Mouse (Mus musculus) WW6 (cell line): ENCODE measurements at regions not wholly inside any gene's neighbourhood (a gene's known extent, or its start where the extent isn't known, plus 50 kb on each side); places are given as distances from the start of the nearest gene placed in this dataset.

Source experiments
- DNase-seq: peaks from one replicate; pipeline ENCODE4 v3.0.0-alpha.2; 2013; ENCODE audit warnings: low read depth, low spot score

- no peak for DNase-seq
These were observed 800.3 kb upstream of the Lrrc6 start for GRCm38 (mm10) chr15:67301024-67301423.

DNA sequence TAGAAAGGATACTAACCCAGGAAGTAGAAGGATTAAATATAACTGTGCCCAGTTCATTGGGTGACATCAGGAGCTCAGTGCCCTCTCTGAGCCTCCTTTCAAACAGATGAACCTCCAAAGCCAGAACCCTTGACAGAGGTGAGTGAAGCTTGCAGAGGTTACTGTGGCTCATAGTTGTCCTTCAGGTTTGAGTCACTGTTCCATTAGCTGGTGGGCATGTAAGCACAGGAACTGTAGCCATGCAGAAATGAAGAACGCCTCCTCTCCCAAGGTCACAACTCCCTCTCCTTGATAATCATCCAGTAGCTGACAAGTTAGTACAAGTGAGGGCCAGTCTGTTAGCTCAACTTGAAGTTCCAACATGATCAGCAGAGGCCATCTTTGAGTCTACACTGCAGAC, 794.1 kb upstream of the Lrrc6 start:
- DNase-seq, result no peak

- no peak for DNase-seq
These were observed 789.0 kb upstream of the Lrrc6 start for GRCm38 (mm10) chr15:67289749-67290148.

DNA sequence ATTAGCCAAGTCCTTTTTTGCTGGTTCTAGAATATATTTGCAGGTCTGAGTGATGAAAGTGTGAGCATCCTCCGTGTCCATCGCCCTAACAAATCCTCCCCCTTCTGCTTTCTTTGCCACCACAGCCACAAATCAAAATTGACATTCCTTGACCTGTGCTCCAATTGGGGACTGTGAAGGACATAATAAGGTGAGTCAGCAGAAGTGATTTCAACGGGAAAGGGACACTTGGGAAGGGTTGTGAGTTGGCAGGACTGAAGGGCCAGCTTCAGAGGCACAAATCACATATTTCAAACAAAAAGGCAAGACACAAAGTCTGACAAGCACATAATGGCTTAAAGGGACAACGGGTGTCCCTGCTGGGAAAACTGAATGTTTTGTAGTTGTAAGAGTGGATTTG, 784.2 kb upstream of the Lrrc6 start:
- no peak for DNase-seq

- no peak for DNase-seq
These were observed 782.7 kb upstream of the Lrrc6 start for GRCm38 (mm10) chr15:67283275-67283972.

DNA sequence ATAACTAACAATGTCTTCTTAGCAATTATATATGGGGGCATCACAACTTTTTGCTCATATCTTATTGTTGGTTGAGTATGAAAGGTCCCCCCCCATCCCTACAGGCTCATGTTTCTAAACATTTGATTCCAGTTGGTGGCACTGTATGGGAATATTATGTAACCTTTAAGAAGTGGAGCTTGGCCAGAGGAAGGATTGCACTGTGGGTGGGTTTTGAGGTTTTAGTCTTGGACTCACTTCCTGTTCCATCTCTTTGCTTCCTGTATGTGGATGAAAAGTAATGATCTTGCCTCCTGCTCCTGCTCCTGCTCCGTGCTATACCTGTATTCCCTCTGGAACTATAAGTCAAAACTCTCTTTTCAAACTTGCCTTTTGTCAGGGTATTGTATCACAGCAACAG, 778.2 kb upstream of the Lrrc6 start:
- DNase-seq, result no peak

- DNase-seq, result no peak
These were observed 774.3 kb upstream of the Lrrc6 start for GRCm38 (mm10) chr15:67275058-67275457.

DNA sequence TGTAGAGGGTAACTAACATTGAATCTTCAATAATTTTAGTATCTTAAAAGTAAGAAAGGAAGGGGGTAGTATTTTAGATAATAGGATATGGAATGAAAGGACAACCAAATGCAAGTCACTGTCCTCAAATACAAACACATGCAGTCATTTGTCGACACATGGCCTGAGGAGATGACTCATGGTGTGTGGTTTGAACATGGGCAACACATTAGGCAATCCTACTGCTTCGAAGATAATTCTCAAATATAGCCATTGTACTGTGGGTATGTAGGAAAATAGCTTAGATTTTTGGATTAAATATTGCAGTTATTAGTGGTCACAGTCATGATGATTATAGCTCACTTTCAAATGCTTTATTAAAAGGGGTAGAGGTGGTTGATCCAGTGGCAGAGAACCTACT, 771.7 kb upstream of the Lrrc6 start:
- no peak for DNase-seq

DNA sequence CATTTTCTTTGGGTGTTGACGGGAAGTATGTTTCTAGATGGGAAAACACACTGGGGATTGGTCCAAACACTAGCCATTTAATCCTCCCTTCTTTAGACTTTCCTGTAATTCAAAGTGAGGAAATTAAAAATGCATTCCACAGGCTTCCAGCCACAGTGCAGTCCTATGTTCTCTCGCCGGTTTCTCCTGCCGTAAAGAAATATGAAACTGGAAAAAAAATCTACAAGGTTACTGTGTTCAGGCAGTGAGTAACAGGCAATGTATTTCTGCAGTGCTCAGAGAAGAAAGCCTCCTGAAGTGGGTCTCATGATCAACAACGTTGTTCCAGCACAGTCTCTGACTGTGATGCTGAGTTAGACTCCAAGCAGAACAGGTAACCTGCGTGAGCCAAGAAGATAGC, 763.0 kb upstream of the Lrrc6 start:
- DNase-seq, result no peak

GRCm38 (mm10) chr15:67263313-67263712, 762.6 kb upstream of the Lrrc6 start:
- DNase-seq, result no peak

GRCm38 (mm10) chr15:67262269-67262668, 761.6 kb upstream of the Lrrc6 start:
- DNase-seq, result no peak

DNA sequence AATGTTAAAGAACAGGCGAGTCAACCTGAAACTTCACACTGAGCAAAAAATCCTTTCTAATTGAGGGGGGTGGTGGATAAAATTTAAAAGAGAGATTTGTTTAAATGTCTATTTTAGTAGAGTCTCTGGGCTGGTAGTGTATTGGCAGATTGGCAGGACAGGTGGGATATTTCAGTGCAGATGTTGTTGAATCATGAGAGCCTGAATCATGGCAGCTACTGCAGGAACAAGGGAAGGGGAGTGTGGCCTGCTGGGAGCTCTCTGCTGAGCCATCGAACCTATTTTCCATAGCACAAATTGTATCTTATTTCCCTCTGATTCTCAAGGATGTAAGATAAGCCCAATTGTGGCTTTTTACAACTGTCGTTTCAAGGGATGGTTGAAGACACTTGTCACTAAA, 760.0 kb upstream of the Lrrc6 start:
- no peak for DNase-seq

DNA sequence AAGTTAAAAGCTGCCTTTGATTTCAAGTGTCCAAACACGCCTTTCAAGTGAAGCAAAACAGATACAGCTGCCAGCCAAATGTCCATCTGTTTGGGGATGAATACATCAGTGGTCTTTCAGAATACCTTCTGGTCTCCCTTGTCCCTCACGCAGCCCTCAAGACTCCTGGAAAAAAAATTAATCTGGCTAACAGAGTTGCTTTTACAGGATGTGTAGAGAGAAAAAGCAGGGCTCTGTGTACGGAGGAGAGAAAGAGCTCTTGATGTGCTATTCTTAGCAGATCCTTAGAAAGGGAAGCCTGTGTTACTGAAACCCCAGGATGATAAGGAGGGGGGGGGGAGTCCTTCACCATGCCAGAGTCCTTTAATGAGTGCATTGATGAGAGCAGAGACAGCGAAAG, 748.4 kb upstream of the Lrrc6 start:
- DNase-seq, result no peak

DNA sequence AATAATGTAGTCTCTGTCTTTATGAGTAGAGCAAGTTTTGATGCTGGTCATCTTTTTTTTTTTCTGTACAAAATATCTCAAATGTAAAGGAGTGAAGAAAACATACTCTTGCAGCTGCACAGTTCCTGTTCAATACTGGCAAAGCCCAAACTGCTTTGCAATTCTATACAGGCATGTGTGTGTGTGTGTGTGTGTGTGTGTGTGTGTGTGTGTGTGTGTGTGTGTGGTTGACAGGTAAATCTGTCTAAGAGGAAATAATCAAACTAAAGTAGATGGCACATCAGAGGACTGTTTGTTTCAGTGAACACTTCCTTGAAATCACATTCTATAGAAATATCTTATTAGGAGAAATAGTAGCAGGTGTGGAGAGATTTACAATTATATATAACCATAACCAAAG, 747.8 kb upstream of the Lrrc6 start:
- no peak for DNase-seq

- DNase-seq, result no peak
These were observed 745.1 kb upstream of the Lrrc6 start for GRCm38 (mm10) chr15:67245658-67246268.

DNA sequence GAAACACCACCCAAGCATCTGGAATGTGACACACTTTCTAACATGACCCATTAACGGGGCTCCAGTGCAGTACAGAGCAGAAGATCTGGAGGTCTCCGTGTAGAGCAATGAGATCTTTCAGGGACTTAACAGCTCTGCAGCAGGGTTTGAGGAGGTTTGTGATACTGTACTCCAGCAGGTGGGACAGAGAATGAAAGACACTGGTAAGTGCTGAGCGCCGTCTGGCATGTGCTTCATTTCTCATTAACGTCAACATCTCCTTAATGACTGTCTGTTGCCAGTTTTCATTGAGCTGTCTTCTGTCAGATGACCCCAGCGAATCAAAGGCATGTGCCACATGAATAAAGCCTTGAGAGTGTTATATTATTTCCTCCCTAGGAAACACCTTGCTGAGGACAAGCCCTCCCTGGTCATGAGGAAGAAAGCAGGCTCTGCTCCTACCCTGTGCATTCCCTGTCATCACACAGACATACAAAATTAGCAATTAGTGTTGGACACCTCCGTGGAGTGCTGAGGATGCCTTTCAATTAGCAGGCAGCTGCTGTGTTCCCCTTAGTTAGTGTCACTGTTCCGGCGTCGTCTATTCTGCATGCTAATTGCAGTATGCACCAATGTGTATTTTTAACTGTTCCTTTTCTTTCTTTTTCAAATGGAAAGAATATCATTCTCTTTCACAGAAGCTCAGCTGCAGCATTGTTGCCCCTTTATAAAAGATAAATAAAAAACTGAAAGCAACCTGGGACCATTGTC, 744.4 kb upstream of the Lrrc6 start:
- no peak for DNase-seq

DNA sequence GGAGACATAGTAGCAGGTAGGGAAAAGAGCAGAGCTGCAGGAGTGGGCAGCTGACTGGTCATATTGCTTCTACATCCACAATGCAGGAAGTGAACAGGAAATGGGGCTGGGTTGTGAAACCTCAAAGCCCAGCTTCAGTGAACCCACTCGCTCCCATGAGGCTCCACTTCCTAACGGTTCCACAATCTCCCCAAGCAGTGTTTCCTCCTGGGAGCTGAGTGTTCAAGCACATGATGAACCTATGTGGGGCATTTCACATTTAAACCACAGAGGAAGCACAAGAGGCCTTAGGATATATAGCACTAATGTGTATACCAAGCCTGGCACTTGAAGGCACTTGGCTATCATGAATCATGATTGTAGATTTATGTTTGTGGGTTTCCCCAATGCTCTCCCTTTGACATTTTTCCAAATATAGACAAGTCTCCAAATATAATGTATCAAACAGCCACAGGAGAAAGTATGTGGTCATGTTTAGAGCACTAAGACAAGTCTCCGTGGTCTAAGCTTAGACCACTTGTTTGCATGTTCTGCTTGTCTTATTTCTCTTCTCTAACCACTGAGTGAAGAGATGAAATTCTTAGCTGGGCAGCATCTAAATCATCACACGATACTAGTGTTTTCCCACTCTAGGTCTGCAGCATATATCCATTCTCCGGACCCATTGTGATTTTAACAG, 734.5 kb upstream of the Lrrc6 start:
- DNase-seq, result no peak

- no peak for DNase-seq
These were observed 728.6 kb upstream of the Lrrc6 start for GRCm38 (mm10) chr15:67229359-67229758.

GRCm38 (mm10) chr15:67228633-67229032, 727.9 kb upstream of the Lrrc6 start:
- no peak for DNase-seq

GRCm38 (mm10) chr15:67227456-67228164, 726.9 kb upstream of the Lrrc6 start:
- DNase-seq, result no peak

GRCm38 (mm10) chr15:67226900-67227299, 726.2 kb upstream of the Lrrc6 start:
- DNase-seq, result no peak
